Mouse (Mus musculus) limb, embryonic 12.5 days (tissue): ENCODE results near the gene Krt36. TPM values are rescaled to one million over a fixed set of nuclear protein-coding genes. Genes with fewer than 3 reads are reported as not detected.

ENCODE experiments used
- ATAC-seq: fragments of 200-750 bp; cut with Nextera tagmentation; 2 replicates; pipeline ENCODE4 v1.8.0; 2017; ENCODE audit warnings: low read depth, moderate TSS enrichment; ENCODE audit not compliant: insufficient number of reproducible peaks, insufficient read depth, low FRiP score, low TSS enrichment
- H3K27ac ChIP-seq: fragments of 300-500 bp; sonication (generic); 2 replicates; pipeline ENCODE4 v1.5.1; 2016; ENCODE audit warnings: mild to moderate bottlenecking, moderate library complexity
- H3K27me3 ChIP-seq: fragments of 300-500 bp; sonication (generic); 2 replicates; pipeline ENCODE4 v1.6.1; 2016; ENCODE audit warnings: mild to moderate bottlenecking, moderate library complexity
- H3K36me3 ChIP-seq: fragments of 300-500 bp; sonication (generic); 2 replicates; pipeline ENCODE4 v1.6.1; 2016; ENCODE audit warnings: mild to moderate bottlenecking, moderate library complexity
- H3K4me1 ChIP-seq: fragments of 300-500 bp; sonication (generic); replicated peaks from 2 replicates; pipeline ENCODE4 v1.6.1; 2016
- H3K4me2 ChIP-seq: fragments of 300-500 bp; sonication (generic); 2 replicates; pipeline ENCODE4 v1.6.1; 2016; ENCODE audit warnings: mild to moderate bottlenecking, moderate library complexity
- H3K4me3 ChIP-seq: fragments of 300-500 bp; sonication (generic); replicated peaks from 2 replicates; pipeline ENCODE4 v1.5.1; 2016; ENCODE audit warnings: mild to moderate bottlenecking
- H3K9ac ChIP-seq: fragments of 300-500 bp; sonication (generic); replicated peaks from 2 replicates; pipeline ENCODE4 v1.6.1; 2016; ENCODE audit warnings: mild to moderate bottlenecking, moderate library complexity
- H3K9me3 ChIP-seq: fragments of 300-500 bp; sonication (generic); 2 replicates; pipeline ENCODE4 v1.6.1; 2016; ENCODE audit warnings: mild to moderate bottlenecking, moderate library complexity
- WGBS: fragments of 180-500 bp; shearing (Covaris S2); methylation state at CpG from one replicate; pipeline ENCODE4 v1.1.7; 2016; 5-methylcytosine and 5-hydroxymethylcytosine counted together
- polyA plus RNA-seq: library from polyadenylated mRNA; unstranded; fragments of >200 nt; fragmentation: Nextera tagmentation; extraction: Ambion mirVana; gene quantifications from 2 replicates; pipeline ENCODE4 v1.2.1, GENCODE M21; 2016

Krt36 gene
- polyA plus RNA-seq, 1 experiment from 2014 or later, result 0.16 TPM

DNA sequence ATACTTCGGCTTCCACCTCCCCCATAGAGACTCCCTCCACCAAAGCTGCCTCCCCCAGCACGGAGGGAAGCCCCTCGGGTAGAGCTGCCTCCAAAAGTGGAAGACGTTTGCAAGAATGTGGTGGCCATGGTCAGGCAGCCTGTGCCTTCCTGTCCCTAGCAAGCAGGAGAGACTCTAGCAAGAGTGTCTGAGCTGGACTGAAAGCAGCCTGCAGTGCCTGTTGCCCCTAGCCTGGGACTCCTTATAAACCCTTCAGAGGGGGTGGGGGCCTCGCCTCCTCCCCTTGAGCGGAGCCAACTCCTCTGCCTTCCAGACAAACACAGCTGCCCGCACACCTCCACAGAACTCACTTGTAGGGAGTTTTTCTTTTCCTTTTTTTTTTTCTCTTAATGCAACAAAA, 30.3 kb upstream of the Krt36 start, which contains the start of gene Krt15:
Gene Krt15 (minus strand): TSS at position 198 of the 400 bp plus-strand sequence.
- no peak within 1 kb of the TSS for H3K9ac ChIP-seq
- H3K27ac ChIP-seq, result no peak within 1 kb of the TSS
- no peaks in the 10 kb centered on the region for H3K36me3 ChIP-seq
- H3K4me2 ChIP-seq, result no peak within 1 kb of the TSS
- no peak within 1 kb of the TSS for H3K4me3 ChIP-seq
- H3K27me3 ChIP-seq, result 0 out of 2 replicates have a peak, but pooled peaks cover 3% of the 10 kb centered on the region
- peaks cover 27% of the 10 kb centered on the region for H3K4me1 ChIP-seq
- 62% methylated on average over 7 of the region's 7 CpGs for WGBS
- H3K9me3 ChIP-seq, result no peaks in the 10 kb centered on the region
- ATAC-seq, result no peak

DNA sequence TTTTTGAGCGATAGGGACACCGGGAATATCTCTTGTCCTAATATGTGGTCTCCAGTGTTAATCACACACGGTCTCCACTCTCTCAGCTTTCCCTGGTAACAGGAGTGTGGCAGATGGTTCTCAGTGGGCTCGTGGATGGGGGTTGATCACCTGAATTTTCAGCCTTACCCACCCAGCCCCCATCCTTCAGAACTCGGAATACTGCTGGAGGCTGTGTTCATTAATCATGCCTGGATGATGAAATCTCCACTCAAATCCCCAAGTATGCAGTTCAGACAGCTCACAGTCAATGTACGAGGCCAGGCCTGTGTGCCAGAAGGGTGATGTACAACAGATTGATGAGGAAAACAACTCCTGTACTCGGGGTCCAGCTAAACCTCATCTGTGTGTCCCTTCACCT, 19.5 kb upstream of the Krt36 start:
- Histone ChIP-seq H3K4me3 (no peak overlapping the region), H3K27ac (no peak overlapping the region), H3K27me3 (no peaks in the 10 kb centered on the region), H3K9ac (no peak overlapping the region), H3K9me3 (no peaks in the 10 kb centered on the region), H3K4me2 (no peak overlapping the region), H3K4me1 (no peaks in the 10 kb centered on the region), H3K36me3 (no peaks in the 10 kb centered on the region)
- no peak for ATAC-seq
- 66% methylated on average over 7 of the region's 7 CpGs for WGBS

DNA sequence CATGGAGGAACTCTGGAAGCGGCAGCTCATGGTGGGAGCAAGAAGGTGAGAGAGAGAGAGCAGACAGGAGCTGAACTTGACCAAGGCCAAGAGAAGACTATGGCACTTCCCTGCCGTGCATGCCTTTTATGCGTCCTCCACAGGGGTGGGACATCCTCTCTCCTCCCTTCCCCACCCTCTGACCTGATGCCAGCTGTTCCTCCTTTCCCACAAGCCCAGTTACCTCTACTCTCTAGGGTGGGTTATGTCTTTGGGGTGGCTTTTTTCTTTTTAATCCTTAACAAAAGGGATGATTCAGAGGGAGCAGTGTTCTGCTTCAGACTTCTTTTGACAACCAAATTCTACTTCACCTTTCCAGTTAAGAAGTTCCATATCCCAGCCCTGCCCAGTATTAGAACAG, 16.0 kb upstream of the Krt36 start, which contains the start of gene Krt13:
Gene Krt13 (minus strand): TSS at position 101 of the 400 bp plus-strand sequence.
- no peaks in the 10 kb centered on the region for H3K36me3 ChIP-seq
- no peak within 1 kb of the TSS for H3K4me2 ChIP-seq
- WGBS, result 85% methylated on average over 3 of the region's 3 CpGs
- no peaks in the 10 kb centered on the region for H3K9me3 ChIP-seq
- no peak within 1 kb of the TSS for H3K4me3 ChIP-seq
- no peak within 1 kb of the TSS for H3K9ac ChIP-seq
- ATAC-seq, result no peak
- no peaks in the 10 kb centered on the region for H3K4me1 ChIP-seq
- no peak within 1 kb of the TSS for H3K27ac ChIP-seq
- H3K27me3 ChIP-seq, result no peaks in the 10 kb centered on the region

DNA sequence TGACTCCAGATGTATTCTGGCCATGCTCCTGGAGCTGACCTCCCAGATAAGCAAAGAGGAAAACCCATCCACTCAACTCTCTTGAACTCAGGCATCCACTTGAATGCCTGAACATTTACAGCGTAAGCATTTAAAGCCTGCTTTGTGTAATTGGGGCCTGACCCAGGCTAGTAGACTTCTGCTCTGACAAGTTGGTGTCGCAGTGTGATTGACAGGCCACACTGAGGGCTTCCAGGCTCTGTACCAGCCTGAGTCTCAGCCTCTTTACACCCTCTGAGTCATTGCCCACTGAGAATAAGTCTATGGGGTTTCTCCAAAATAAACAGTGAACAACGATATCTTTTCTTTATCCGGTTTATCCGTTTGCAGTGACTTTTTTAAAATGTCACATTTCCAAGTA, 14.9 kb upstream of the Krt36 start:
- no peak for ATAC-seq
- no peak overlapping the region for H3K4me2 ChIP-seq
- H3K36me3 ChIP-seq, result no peaks in the 10 kb centered on the region
- H3K4me3 ChIP-seq, result no peak overlapping the region
- H3K27me3 ChIP-seq, result no peaks in the 10 kb centered on the region
- H3K9ac ChIP-seq, result no peak overlapping the region
- no peaks in the 10 kb centered on the region for H3K4me1 ChIP-seq
- H3K9me3 ChIP-seq, result no peaks in the 10 kb centered on the region
- no peak overlapping the region for H3K27ac ChIP-seq
- WGBS, result 88% methylated on average over 5 of the region's 5 CpGs

DNA sequence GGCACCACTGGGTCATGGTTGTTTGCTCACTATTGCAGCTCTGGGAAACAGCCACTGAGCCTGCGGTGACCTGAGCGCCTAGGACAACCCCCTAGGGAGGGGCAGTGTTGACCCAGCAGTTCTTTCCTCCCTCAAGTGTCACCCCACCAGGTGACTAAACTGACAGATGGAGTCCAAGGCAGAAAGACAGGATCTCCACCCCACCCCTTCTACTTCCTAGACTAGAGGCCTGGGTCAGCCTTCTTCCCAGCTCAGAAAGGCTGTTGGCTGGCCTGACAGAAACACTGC, 8.3 kb upstream of the Krt36 start:
- H3K27ac ChIP-seq, result no peak overlapping the region
- no peak overlapping the region for H3K4me3 ChIP-seq
- no peak overlapping the region for H3K4me2 ChIP-seq
- WGBS, result 61% methylated on average over 2 of the region's 2 CpGs
- ATAC-seq, result no peak
- no peaks in the 10 kb centered on the region for H3K9me3 ChIP-seq
- no peak overlapping the region for H3K9ac ChIP-seq
- no peaks in the 10 kb centered on the region for H3K36me3 ChIP-seq
- no peaks in the 10 kb centered on the region for H3K27me3 ChIP-seq
- peaks cover 8% of the 10 kb centered on the region; the same call in 1 of the 2 replicates for H3K4me1 ChIP-seq

DNA sequence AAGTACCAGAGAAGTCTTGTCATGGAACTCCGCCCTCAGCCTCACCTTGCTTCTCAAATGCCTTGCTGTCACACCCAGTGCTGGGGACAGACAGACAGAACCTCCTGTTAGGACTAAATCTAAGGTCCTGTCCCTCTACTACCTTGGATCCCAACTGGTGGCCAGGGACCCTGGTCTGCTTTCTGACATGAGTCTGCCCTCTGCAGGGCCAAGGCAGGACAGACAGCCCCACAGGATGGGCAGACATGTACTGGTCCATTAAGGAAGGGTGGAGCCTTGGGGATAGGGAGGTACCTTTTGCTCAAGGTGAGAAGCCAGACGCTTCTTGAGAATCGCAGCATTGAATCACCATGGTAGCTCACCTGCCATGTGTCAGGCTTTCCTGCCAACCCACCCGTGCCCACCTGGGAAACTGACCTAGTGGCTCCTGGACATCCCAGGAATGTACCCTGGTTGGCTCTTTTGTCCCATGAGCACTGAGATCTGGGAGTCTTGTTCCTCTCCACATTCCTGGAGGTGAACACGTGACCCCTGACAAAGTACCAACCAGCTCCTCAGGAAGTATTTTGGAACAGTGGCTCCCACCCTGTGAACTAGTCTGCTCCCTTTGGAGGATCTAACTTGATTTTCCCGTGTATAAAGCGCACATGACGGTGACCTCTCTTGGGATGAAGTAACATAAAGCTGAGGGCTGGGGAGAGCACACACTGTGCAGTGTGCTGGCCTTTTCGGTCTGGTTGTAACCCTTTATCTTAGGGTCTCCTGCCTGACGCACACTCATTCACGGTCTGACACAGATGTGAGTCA, 7.7 kb upstream of the Krt36 start:
- no peaks in the 10 kb centered on the region for H3K27me3 ChIP-seq
- H3K9me3 ChIP-seq, result no peaks in the 10 kb centered on the region
- H3K9ac ChIP-seq, result no peak overlapping the region
- no peaks in the 10 kb centered on the region for H3K36me3 ChIP-seq
- 85% methylated on average over 11 of the region's 11 CpGs for WGBS
- H3K4me3 ChIP-seq, result no peak overlapping the region
- H3K4me2 ChIP-seq, result no peak overlapping the region
- peaks cover 8% of the 10 kb centered on the region; the same call in 1 of the 2 replicates for H3K4me1 ChIP-seq
- ATAC-seq, result no peak
- H3K27ac ChIP-seq, result no peak overlapping the region

DNA sequence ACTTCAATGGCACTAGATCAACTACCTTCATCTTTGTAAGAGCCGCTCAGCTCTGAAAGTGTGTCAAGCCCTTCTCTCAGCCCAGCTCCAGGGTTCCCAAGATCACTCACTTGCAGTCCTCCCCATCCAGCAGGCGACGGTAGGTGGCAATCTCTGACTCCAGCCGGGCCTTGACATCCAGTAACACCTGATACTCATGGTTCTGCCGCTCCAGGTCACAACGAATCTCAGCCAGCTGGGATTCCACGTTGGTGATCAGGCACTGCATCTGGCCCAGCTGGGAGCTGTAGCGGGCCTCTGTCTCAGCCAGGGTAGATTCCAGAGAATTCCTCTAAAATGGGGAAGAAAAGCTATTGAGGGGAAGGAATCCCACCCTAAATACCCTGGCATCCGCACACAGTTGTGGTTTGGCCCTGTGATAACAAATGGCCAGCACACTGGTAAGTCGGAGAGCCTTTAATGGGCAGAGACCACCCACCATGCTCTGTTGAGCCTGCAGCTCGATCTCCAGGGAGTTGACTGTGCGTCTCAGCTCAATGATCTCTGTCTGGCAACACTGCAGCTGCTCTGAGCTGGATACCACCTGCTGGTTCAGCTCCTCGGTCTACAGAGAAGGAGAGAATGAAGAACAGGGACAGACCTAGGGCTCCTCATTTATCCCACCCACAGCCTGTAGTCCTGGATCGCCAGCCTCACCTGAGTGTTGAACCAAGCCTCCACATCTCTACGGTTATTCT, 2.6 kb downstream of the Krt36 start:
- H3K9me3 ChIP-seq, result no peaks in the 10 kb centered on the region
- H3K4me1 ChIP-seq, result peaks cover 4% of the 10 kb centered on the region; the same call in 1 of the 2 replicates
- 56% methylated on average over 15 of the region's 15 CpGs for WGBS
- 0 out of 2 replicates have a peak, but pooled peaks cover 2% of the 10 kb centered on the region for H3K27me3 ChIP-seq
- H3K4me3 ChIP-seq, result no peak overlapping the region
- H3K36me3 ChIP-seq, result no peaks in the 10 kb centered on the region
- 0 out of 2 replicates have a peak, but pooled peaks have one; percentile 20 for ATAC-seq
- H3K4me2 ChIP-seq, result no peak overlapping the region
- H3K9ac ChIP-seq, result no peak overlapping the region
- H3K27ac ChIP-seq, result no peak overlapping the region

DNA sequence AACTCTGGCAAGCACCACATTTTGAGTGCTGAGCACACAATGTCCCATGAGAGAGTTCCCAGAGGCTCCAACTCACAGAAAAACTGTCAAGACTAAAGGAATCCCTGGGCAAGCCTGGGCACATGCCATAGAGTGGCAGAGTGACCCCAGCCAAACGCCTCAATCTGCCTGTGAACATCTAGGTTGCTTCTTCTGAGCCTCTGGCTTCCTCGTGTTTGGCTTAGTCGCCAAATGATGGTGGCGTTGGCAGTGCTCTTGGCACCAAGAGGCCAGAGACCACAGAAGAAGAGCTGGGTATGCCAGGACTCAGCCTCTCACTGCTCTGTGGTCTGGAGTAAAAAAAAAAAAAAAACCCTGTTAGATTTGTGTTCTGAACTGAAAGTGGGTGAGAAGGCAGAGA, 5.0 kb downstream of the Krt36 start:
- H3K4me2 ChIP-seq, result no peak overlapping the region
- H3K4me3 ChIP-seq, result no peak overlapping the region
- H3K9ac ChIP-seq, result no peak overlapping the region
- 76% methylated on average over 4 of the region's 4 CpGs for WGBS
- H3K27ac ChIP-seq, result no peak overlapping the region
- 0 out of 2 replicates have a peak, but pooled peaks cover 5% of the 10 kb centered on the region for H3K27me3 ChIP-seq
- H3K36me3 ChIP-seq, result no peaks in the 10 kb centered on the region
- no peak for ATAC-seq
- peaks cover 16% of the 10 kb centered on the region for H3K4me1 ChIP-seq
- no peaks in the 10 kb centered on the region for H3K9me3 ChIP-seq

DNA sequence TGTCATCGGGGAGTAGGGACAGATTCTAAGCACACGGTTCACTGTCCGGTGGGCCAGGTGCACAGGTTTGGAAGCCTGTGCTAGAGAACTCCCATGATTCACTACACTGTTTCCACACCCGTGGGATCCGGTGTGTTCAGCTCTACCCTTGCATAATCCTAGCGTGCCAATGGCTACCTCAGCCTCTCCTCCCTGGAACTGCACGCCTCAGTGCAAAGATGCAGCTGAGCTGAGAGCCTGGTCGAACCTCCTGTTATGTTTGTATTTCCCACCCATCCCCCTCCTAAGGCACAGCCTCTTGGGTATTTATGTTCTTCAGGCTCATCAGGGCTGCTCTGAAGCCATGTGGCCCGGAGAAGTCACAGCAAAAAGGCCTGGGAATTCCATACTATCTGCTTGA, 7.6 kb downstream of the Krt36 start:
- H3K9ac ChIP-seq, result no peak overlapping the region
- WGBS, result 77% methylated on average over 9 of the region's 9 CpGs
- H3K9me3 ChIP-seq, result no peaks in the 10 kb centered on the region
- H3K4me1 ChIP-seq, result peaks cover 16% of the 10 kb centered on the region
- H3K27ac ChIP-seq, result no peak overlapping the region
- peaks cover 5% of the 10 kb centered on the region; the same call in 1 of the 2 replicates for H3K27me3 ChIP-seq
- H3K4me3 ChIP-seq, result no peak overlapping the region
- no peaks in the 10 kb centered on the region for H3K36me3 ChIP-seq
- no peak for ATAC-seq
- H3K4me2 ChIP-seq, result no peak overlapping the region

DNA sequence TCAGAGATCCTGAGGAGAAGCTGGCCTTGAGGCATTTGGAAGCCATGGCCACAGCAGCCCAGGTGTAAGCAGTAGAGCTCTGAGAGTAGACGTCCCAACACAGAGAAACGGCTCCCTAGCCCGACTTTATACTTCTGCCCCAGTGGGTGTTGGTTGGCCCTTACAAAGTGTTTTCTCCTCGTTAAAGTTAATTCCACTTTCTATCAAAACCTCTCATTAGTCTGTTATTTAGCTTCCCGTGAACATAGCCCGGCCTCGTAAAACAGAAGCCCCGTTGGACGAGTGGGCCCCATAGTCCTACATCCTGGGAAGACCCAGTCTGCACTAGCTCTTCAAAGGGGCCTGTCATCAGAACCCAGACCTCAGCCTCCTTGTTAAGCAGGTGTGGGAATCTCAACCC, 9.3 kb downstream of the Krt36 start, which contains the start of gene Krt35:
Gene Krt35 (minus strand): TSS at position 101 of the 400 bp plus-strand sequence.
- no peak for ATAC-seq
- no peak within 1 kb of the TSS for H3K27ac ChIP-seq

DNA sequence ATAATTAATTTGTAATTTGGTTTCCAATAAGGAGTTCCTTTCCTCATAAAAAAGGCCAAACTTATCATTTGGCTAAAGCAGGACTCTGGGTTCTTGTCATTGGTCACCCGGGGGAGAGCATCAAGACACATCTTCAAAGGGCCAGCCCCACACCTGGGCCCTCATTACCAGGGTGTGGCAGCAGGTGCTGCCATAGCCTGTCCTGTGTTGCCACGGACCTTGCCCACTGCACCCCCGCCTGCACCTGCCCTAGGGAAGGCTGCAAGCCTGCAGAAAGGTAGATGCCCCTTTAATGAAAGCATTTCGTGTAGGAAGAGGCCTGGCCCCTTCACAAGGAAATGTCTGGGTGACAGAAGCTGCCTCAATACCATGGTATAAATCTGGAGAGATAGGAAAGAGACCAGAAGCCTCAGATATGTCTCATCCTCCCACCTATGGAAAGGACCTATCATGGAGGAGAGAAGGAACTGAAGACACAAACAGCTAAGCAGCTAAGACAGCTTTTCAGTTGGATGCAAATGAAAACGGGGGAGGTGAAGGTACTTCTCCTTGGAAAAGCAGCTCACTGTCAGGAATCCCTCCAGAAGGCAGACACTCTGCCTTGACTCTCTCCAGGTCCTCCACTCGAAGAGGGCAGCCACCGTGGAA, 16.9 kb downstream of the Krt36 start:
- Histone ChIP-seq H3K36me3 (no peaks in the 10 kb centered on the region), H3K9me3 (0 out of 2 replicates have a peak, but pooled peaks cover 3% of the 10 kb centered on the region), H3K4me3 (no peak overlapping the region), H3K27ac (no peak overlapping the region), H3K9ac (no peak overlapping the region), H3K27me3 (no peaks in the 10 kb centered on the region), H3K4me1 (peaks cover 5% of the 10 kb centered on the region; the same call in 1 of the 2 replicates), H3K4me2 (no peak overlapping the region)
- 63% methylated on average over 7 of the region's 7 CpGs for WGBS
- ATAC-seq, result no peak

More for the DNA sequence above, 9.3 kb downstream of the Krt36 start, which contains the start of gene Krt35:
- Histone ChIP-seq H3K27me3 (peaks cover 5% of the 10 kb centered on the region; the same call in 1 of the 2 replicates), H3K36me3 (no peaks in the 10 kb centered on the region), H3K9me3 (no peaks in the 10 kb centered on the region), H3K4me2 (0 out of 2 replicates have a peak within 1 kb of the TSS, but pooled peaks have one; percentile 6), H3K4me1 (peaks cover 16% of the 10 kb centered on the region), H3K4me3 (no peak within 1 kb of the TSS), H3K9ac (no peak within 1 kb of the TSS)
- WGBS, result 23% methylated on average over 9 of the region's 9 CpGs
